Comparison of ENCODE assay signal across 15 mouse cellular contexts in genomic region chr7:73355229-73355628, GRCm38 (mm10).
"Had no signal": no experiment of that assay in that cellular context is flagged by ENCODE, and none has a peak within 500 bp of the region (broad histone marks: within the 10 kb centered on the region; RNA-seq: fewer than 3 reads in every experiment).

No protein-coding gene starts in this region.

- H3K4me3 ChIP-seq: limb, embryonic 15.5 days; liver, embryonic 12.5 days; midbrain, embryonic 12.5 days; stomach, embryonic 15.5 days had no signal

- H3K9me3 ChIP-seq: limb, embryonic 15.5 days; liver, embryonic 12.5 days; midbrain, embryonic 12.5 days; stomach, embryonic 15.5 days had no signal

- DNase-seq: kidney, adult 11 months; kidney, adult 9 months; kidney, postnatal 36 days; layer of hippocampus, postnatal 36 days; lung, embryonic 14.5 days; lung, postnatal 10 days; lung, postnatal 4 days; right cerebral cortex, postnatal 14 days; thymus, adult 2 months; thymus, postnatal 25 days had no signal

- H3K9ac ChIP-seq: limb, embryonic 15.5 days; liver, embryonic 12.5 days; lung, embryonic 14.5 days; midbrain, embryonic 12.5 days; stomach, embryonic 15.5 days had no signal

- H3K4me2 ChIP-seq: limb, embryonic 15.5 days; liver, embryonic 12.5 days; lung, embryonic 14.5 days; midbrain, embryonic 12.5 days; stomach, embryonic 15.5 days had no signal

- H3K4me1 ChIP-seq: limb, embryonic 15.5 days; liver, embryonic 12.5 days; stomach, embryonic 15.5 days had no signal

- H3K27me3 ChIP-seq: limb, embryonic 15.5 days; liver, embryonic 12.5 days; stomach, embryonic 15.5 days had no signal

- ATAC-seq: liver, embryonic 12.5 days had no signal

- H3K27ac ChIP-seq: kidney, postnatal 0 days; limb, embryonic 15.5 days; liver, embryonic 12.5 days; midbrain, embryonic 12.5 days; stomach, embryonic 15.5 days had no signal

- H3K36me3 ChIP-seq: limb, embryonic 15.5 days; liver, embryonic 12.5 days; midbrain, embryonic 12.5 days; stomach, embryonic 15.5 days had no signal
